Mouse (Mus musculus): ENCODE measurements around the gene Vwc2l.

The Vwc2l gene

GRCm38 (mm10) chr1:70913071-70913470 is 187.6 kb downstream of the Vwc2l start:
- no peak for DNase-seq

- DNase-seq, result no peak
These were observed 192.9 kb downstream of the Vwc2l start for GRCm38 (mm10) chr1:70918173-70919036.

DNA sequence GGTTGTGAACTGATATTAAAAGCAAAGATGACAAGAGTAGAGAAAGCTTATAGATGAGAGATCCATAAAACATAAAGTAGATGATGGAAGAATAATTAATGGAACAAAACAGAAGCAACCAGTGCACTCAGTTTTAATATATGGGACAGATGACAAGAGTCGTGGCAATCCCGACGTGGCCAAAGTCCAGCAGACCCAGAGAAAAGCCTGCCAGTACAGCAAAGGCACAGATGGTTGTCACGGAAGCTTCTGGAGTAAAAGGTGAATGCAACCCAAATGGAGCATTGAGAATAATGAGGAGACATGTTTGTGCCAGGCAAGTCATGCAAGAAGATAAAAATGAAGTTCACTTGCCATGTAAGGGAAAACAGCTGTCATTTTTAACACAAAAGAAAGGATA is 207.5 kb downstream of the Vwc2l start:
- DNase-seq, result no peak
